Mouse (Mus musculus) kidney, adult 11 months (tissue): ENCODE measurements around the gene Evl.
"Not testable (repeated sequence)": the region's sequence is repeated elsewhere in the genome, so short reads cannot be mapped to it uniquely, and the experiment has no call there.

Experiments
- DNase-seq: peaks from one replicate; pipeline ENCODE4 v3.0.0; 2022

The Evl gene

GRCm38 (mm10) chr12:108701221-108701620, 146.7 kb downstream of the Evl start:
- DNase-seq: no peak

DNA sequence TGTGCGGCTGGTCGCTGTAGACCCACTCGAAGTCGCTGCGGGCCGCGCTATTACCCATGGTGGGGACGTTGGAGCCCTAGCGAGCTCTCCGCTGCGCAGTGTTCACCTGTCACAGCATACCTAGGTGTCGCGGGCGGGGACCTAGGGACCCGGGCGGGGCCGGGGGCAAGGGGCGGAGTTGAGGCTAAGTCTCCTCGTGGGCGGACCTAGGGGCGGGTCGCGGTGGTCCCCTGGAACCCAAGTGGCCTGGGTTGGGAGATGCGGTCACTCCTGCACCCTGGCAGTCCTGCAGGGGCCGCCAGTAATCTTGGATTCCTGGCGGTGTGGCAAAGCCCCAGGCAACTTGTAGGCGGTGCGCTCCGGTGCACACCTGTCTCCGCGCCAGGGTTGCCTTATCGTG, 147.7 kb downstream of the Evl start, which contains the start of gene Degs2:
TSS of gene Degs2 (minus strand) at position 131 of the 400 bp plus-strand sequence.
- DNase-seq: peak; percentile 80

GRCm38 (mm10) chr12:108705486-108705885, 151.0 kb downstream of the Evl start:
- DNase-seq: no peak

- no peak for DNase-seq
These were observed 151.6 kb downstream of the Evl start for GRCm38 (mm10) chr12:108706129-108706528.

DNA sequence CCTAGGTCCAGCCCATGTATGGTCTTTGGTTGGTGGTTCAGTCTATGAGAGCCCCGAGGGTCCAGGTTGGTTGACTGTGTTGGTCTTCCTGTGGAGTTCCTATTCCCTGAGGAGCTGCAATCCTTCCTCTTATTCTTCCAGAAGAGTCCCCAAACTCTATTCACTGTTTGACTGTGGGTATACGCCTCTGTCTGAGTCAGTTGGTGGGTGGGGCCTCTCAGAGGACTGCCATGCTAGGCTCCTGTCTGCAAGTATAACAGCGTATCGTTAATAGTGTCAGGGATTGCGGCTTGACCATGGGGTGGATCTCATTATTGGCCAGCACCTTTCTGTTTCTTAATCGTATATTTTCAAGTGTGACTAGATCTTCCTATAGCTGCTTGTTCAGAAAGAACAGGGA, 154.9 kb downstream of the Evl start:
- DNase-seq: no peak

DNA sequence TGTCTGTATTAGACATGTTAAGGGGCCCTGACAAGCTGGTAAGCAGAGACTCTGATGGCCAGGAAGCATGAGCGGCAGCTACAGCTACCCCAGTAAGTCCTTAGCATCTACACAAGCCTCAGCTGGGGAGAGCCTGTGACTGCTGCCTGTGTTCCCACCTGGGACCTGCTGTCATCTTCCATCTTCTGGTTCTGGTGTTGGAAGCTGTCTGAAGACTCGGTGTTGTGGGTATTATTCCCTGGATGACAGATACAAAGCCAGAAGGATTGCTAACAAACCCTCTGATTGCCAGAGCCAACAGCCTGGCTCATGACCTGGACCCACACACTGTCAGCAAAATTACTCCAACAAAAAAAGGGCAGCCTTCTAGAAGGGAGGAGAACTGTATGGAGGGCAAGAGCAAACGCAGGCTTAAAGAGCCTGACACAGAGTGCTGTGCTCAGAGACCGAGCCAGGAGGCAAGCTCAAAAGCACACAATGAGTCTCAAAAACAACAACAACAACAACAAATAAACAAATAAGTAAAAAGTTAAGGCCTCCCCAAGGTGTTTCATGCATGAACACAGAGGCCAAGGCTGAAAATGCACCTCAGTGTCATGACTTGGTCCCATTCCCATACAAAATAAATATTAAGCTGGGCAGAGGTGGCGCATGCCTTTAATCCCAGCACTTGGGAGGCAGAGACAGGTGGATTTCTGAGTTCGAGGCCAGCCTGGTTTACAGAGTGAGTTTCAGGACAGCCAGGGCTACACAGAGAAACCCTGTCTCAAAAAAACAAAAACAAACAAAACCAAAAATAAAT, 155.6 kb downstream of the Evl start:
- peak; percentile 49 for DNase-seq

DNA sequence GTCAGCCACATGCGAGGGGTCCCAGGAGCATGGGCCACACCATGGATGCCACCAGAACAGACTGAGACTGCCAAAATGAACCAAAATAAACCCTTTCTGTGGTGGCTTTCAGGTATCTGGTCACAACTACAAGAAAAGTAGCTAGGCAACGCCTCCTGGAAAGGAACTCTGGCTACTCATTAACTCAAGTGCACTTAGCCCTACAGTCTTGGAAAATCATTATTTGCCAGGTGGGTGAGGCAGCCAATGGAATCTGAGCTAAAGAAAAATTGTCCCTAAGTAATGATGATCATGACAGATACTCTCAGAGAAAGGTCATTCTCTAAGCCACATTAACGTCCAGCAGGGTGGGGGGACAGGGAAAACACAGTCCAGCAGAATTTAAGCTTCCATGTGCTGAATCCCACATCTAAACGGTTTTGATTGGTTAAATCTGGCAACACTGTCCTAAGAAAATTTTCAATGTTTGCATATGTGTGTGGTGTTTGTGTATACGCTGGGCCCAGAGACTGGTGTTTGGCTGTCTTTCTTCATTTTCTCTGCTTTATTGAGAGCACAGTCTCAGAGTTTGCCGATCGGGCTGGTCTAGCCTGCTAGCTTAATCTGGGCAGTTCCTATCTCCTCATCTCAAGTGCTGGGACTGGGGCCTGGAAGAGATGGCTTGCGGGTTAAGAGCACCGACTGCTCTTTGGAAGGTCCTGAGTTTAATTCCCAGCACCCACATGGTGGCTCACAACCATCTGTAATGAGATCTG, 156.5 kb downstream of the Evl start:
- peak; percentile 85 for DNase-seq

- DNase-seq: no peak
These were observed 158.0 kb downstream of the Evl start for GRCm38 (mm10) chr12:108712481-108712880.

DNA sequence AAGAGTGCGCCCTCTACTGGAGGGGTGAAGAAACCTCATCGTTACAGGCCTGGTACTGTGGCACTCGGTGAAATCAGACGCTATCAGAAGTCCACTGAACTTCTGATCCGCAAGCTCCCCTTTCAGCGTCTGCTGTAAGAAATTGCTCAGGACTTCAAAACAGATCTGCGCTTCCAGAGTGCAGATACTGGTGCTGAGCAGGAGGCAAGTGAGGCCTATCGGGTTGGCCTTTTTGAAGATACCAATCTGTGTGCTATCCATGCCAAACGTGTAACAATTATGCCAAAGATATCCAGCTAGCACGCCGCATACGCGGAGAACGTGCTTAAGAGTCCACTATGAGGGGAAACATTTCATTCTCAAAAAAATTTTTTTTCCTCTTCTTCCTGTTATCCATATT, 159.5 kb downstream of the Evl start:
- not testable (repeated sequence) for DNase-seq

- no peak for DNase-seq
These were observed 161.3 kb downstream of the Evl start for GRCm38 (mm10) chr12:108715854-108716253.

DNA sequence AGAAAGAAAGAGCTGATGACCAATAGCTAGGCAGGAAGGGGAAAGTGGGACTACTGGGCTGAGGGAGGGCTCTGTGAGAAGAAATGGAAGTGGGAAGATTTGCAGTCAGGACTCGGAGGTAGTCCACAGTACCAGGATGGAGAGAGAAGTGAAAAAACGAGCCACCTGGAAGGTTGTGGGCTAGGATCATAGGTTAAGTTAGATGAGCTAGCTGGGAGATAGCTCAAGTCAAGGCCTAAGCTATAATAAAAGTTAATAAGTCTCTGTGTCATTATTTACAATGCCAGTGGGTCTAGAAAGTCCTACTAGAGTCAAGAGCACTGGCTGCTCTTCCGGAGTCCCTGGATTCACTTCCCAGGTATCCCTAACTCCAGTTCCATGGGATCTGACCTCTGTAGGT, 164.0 kb downstream of the Evl start:
- no peak for DNase-seq

DNA sequence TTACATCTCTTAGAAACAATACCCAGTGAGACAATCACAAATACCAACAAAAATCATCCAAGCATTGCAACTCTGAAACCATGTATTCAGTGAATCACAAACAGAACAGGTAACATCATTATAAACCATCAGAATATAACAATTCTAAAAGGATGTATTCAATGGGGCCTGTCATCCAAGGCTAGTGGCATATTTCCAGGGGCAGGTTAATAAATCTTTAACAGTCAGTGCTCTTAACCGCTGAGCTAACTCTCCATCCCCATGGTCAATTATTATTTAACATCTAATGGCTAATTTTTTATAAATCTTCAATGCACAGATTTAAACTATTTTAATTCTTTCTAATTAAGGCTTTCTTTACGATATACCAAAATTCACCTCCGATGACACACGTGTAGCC, 167.9 kb downstream of the Evl start:
- DNase-seq: no peak

DNA sequence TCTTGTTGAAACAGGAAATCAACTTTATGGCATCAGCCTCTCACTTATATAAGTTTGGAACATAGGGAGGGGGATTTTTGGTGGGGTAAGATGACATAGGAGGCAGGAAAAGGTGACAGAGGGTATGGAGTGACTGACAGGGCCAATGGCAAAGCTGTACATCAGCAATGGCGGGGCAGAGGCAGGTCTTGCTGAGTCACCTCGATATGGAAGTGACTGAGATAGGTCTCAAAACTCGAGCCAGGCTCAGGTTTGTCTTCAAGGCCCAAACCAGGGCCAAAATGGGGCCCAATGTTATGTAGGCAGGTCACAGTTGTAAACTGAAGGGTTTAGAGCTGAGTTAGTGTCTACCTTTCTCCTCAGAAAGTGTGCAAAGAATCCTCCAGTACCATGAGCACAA, 169.3 kb downstream of the Evl start:
- DNase-seq: no peak

DNA sequence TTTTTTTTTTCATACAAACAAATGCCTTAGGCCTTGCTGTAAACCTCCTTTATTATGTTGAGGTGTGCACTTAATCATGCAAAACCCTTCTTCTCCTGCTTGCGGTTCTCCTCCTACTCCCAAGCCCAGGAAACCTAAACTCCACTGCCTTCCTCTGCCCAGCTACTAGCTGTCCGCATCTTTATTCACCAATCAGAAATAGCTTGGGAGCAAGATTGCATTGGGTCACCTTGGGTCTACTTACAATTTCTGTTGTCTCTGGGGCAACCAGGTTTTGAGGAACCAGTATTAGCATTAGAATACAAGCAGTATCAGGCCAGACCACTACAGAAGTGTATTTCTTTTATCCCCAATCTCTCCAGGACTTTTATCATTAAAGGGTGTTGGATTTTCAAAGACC, 179.9 kb downstream of the Evl start:
- DNase-seq: no peak

DNA sequence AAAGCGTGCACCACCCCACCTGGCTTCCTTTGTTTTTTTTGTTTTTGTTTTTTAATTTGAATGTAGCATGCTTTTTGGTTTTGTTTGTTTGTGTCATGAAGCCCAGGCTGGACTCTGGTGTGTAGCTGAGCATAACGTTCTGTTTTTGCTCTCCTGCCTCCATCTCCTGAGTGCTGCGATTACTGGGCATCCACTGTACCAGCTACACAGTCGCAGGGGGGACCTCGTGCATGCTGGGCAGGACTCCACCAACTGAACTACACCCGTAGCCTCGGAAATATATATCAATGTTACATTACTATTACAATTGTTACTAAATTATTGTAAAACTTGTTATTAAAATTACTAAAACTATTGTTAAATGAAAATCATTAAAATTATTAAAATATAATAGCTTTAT, 183.3 kb downstream of the Evl start:
- DNase-seq: no peak
